Mouse (Mus musculus): Measurements from ENCODE around the gene Foxp1. TPM values are rescaled to one million over a fixed set of nuclear protein-coding genes. Genes with fewer than 3 reads are reported as not detected.

Foxp1 gene
- polyA plus RNA-seq, 1 experiment from 2014 or later: 88.1 TPM

DNA sequence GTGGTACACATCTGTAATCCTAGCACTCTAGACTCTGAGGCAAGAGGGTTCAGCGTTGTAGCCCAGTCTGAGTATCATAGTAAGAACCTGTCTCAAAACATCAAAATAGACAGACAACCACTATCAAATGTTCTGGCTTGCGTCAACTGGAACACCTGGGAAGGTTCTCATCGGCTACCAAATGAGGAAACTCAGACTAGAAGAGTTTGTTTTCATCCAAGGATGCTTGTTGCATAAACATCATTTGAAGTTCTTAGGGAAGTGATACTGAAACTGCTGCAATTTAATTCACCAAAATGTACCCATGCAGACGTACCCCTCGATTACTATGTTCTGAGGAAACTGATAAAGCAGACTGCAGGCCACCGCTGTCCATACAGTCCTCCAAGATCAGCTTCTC, 222.3 kb downstream of the Foxp1 start:
- H3K27me3 ChIP-seq (ENCODE audit: control insufficient read depth, insufficient read depth, low read length): no peaks in the 10 kb centered on the region
- H3K36me3 ChIP-seq (ENCODE audit: control insufficient read depth, insufficient read depth, low read length): no peaks in the 10 kb centered on the region
- H3K27ac ChIP-seq (replicated peaks in 1 of 2; ENCODE audit: control insufficient read depth in 1 of 2, insufficient read depth in 1 of 2, low read depth in 2 of 2, low read length in 2 of 2): no peak overlapping the region
- no peak overlapping the region for H3K4me2 ChIP-seq (ENCODE audit: low read length)
- ATAC-seq (ENCODE audit: insufficient number of reproducible peaks, insufficient read depth, low FRiP score, low read depth): no peak
- H3K4me1 ChIP-seq (ENCODE audit: control insufficient read depth in 2 of 2, insufficient read depth in 2 of 2, low read length in 2 of 2): peaks cover 5 to 12% of the 10 kb centered on the region in 2 experiments; a peak in 2 of 4 replicates
- no peaks in the 10 kb centered on the region for H3K9me3 ChIP-seq (ENCODE audit: control insufficient read depth, low read length)
- H3K4me3 ChIP-seq (ENCODE audit: control insufficient read depth in 1 of 2, insufficient read depth in 1 of 2, low read depth in 1 of 2, low read length in 2 of 2): no peak overlapping the region
- H3K9ac ChIP-seq (ENCODE audit: low read length): no peak overlapping the region
- WGBS: 79% methylated on average over 6 of the region's 6 CpGs

GRCm38 (mm10) chr6:99299196-99299595, 223.3 kb downstream of the Foxp1 start:
- no peak overlapping the region for H3K4me3 ChIP-seq (ENCODE audit: control insufficient read depth in 1 of 2, insufficient read depth in 1 of 2, low read depth in 1 of 2, low read length in 2 of 2)
- H3K27me3 ChIP-seq (ENCODE audit: control insufficient read depth, insufficient read depth, low read length): no peaks in the 10 kb centered on the region
- no peak overlapping the region for H3K27ac ChIP-seq (replicated peaks in 1 of 2; ENCODE audit: control insufficient read depth in 1 of 2, insufficient read depth in 1 of 2, low read depth in 2 of 2, low read length in 2 of 2)
- H3K4me2 ChIP-seq (ENCODE audit: low read length): no peak overlapping the region
- WGBS: 73% methylated on average over 14 of the region's 14 CpGs
- no peak for ATAC-seq (ENCODE audit: insufficient number of reproducible peaks, insufficient read depth, low FRiP score, low read depth)
- no peaks in the 10 kb centered on the region for H3K36me3 ChIP-seq (ENCODE audit: control insufficient read depth, insufficient read depth, low read length)
- H3K9ac ChIP-seq (ENCODE audit: low read length): no peak overlapping the region
- H3K4me1 ChIP-seq (ENCODE audit: control insufficient read depth in 2 of 2, insufficient read depth in 2 of 2, low read length in 2 of 2): peaks cover 5 to 12% of the 10 kb centered on the region in 2 experiments; a peak in 2 of 4 replicates
- H3K9me3 ChIP-seq (ENCODE audit: control insufficient read depth, low read length): no peaks in the 10 kb centered on the region

GRCm38 (mm10) chr6:99297535-99297934, 225.0 kb downstream of the Foxp1 start:
- H3K9me3 ChIP-seq (ENCODE audit: control insufficient read depth, low read length): no peaks in the 10 kb centered on the region
- no peak overlapping the region for H3K27ac ChIP-seq (replicated peaks in 1 of 2; ENCODE audit: control insufficient read depth in 1 of 2, insufficient read depth in 1 of 2, low read depth in 2 of 2, low read length in 2 of 2)

DNA sequence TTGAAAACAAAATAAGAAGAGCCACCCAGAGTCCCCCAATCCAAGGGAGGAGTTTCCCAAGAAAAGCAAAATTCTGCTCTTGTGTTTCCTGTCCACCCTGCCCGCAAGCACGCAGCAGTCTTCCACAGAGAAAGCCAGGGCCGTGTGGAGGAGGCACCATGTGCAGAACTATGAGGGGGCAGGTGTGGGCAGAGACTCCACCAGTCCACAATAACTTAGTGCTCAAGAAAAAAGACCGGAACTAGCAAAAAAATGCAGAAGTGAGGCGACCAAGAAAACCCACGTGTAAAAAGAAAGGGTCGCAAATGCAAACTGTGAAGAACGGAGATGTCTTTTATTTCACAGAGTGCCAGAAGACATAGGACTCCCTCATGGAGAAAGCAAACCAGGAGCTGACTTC, 227.0 kb downstream of the Foxp1 start:
- no peaks in the 10 kb centered on the region for H3K9me3 ChIP-seq (ENCODE audit: control insufficient read depth, low read length)
- H3K4me3 ChIP-seq (ENCODE audit: control insufficient read depth in 1 of 2, insufficient read depth in 1 of 2, low read depth in 1 of 2, low read length in 2 of 2): no peak overlapping the region
- ATAC-seq (ENCODE audit: insufficient number of reproducible peaks, insufficient read depth, low FRiP score, low read depth): no peak
- H3K4me1 ChIP-seq (ENCODE audit: control insufficient read depth in 2 of 2, insufficient read depth in 2 of 2, low read length in 2 of 2): peaks cover 0 to 5% of the 10 kb centered on the region in 2 experiments; a peak in 1 of 4 replicates
- no peaks in the 10 kb centered on the region for H3K36me3 ChIP-seq (ENCODE audit: control insufficient read depth, insufficient read depth, low read length)
- H3K9ac ChIP-seq (ENCODE audit: low read length): no peak overlapping the region
- peak overlapping the region; percentile 29 to 34; a peak in 2 of 4 replicates for H3K27ac ChIP-seq (replicated peaks in 1 of 2; ENCODE audit: control insufficient read depth in 1 of 2, insufficient read depth in 1 of 2, low read depth in 2 of 2, low read length in 2 of 2)
- 79% methylated on average over 8 of the region's 8 CpGs for WGBS
- H3K27me3 ChIP-seq (ENCODE audit: control insufficient read depth, insufficient read depth, low read length): no peaks in the 10 kb centered on the region
- H3K4me2 ChIP-seq (ENCODE audit: low read length): no peak overlapping the region

More at GRCm38 (mm10) chr6:99297535-99297934, 225.0 kb downstream of the Foxp1 start:
- peaks cover 2 to 10% of the 10 kb centered on the region in 2 experiments; a peak in 1 of 4 replicates for H3K4me1 ChIP-seq (ENCODE audit: control insufficient read depth in 2 of 2, insufficient read depth in 2 of 2, low read length in 2 of 2)
- 80% methylated on average over 5 of the region's 5 CpGs for WGBS
- H3K4me3 ChIP-seq (ENCODE audit: control insufficient read depth in 1 of 2, insufficient read depth in 1 of 2, low read depth in 1 of 2, low read length in 2 of 2): no peak overlapping the region
- no peak for ATAC-seq (ENCODE audit: insufficient number of reproducible peaks, insufficient read depth, low FRiP score, low read depth)
- H3K27me3 ChIP-seq (ENCODE audit: control insufficient read depth, insufficient read depth, low read length): no peaks in the 10 kb centered on the region
- no peak overlapping the region for H3K4me2 ChIP-seq (ENCODE audit: low read length)
- H3K9ac ChIP-seq (ENCODE audit: low read length): no peak overlapping the region
- H3K36me3 ChIP-seq (ENCODE audit: control insufficient read depth, insufficient read depth, low read length): no peaks in the 10 kb centered on the region

DNA sequence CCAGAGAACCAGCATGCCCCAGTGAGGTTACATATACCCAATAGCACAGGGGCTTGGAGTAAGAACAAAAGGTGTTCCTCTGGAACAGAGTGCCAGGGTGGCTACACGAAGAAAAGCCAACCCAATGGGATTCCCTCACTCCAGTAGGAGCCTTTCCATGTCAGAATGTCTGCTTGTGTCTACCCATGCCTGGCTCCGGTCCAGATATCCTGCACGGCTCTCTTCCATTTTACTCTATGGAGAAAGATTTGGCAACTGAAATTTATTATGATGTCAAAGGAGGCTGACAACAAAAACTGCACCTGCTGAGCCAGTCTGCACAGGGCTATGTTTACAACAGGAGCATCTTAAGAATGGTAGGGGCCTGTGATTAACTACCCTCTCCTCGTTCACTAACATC, 233.3 kb downstream of the Foxp1 start:
- whole genome bisulfite sequencing: 74% methylated on average over 4 of the region's 4 CpGs
- no peaks in the 10 kb centered on the region for H3K36me3 ChIP-seq (ENCODE audit: control insufficient read depth, insufficient read depth, low read length)
- H3K9ac ChIP-seq (ENCODE audit: low read length): no peak overlapping the region
- H3K27ac ChIP-seq (replicated peaks in 1 of 2; ENCODE audit: control insufficient read depth in 1 of 2, insufficient read depth in 1 of 2, low read depth in 2 of 2, low read length in 2 of 2): no peak overlapping the region
- ATAC-seq (ENCODE audit: insufficient number of reproducible peaks, insufficient read depth, low FRiP score, low read depth): no peak
- H3K4me2 ChIP-seq (ENCODE audit: low read length): no peak overlapping the region
- H3K4me1 ChIP-seq (ENCODE audit: control insufficient read depth in 2 of 2, insufficient read depth in 2 of 2, low read length in 2 of 2): 0 out of 4 replicates have a peak, but pooled peaks cover 0 to 2% of the 10 kb centered on the region in 2 experiments
- no peak overlapping the region for H3K4me3 ChIP-seq (ENCODE audit: control insufficient read depth in 1 of 2, insufficient read depth in 1 of 2, low read depth in 1 of 2, low read length in 2 of 2)
- H3K27me3 ChIP-seq (ENCODE audit: control insufficient read depth, insufficient read depth, low read length): no peaks in the 10 kb centered on the region
- H3K9me3 ChIP-seq (ENCODE audit: control insufficient read depth, low read length): no peaks in the 10 kb centered on the region

GRCm38 (mm10) chr6:99285026-99285425, 237.5 kb downstream of the Foxp1 start:
- 76% methylated on average over 3 of the region's 3 CpGs for WGBS
- no peaks in the 10 kb centered on the region for H3K27me3 ChIP-seq (ENCODE audit: control insufficient read depth, insufficient read depth, low read length)
- ATAC-seq (ENCODE audit: insufficient number of reproducible peaks, insufficient read depth, low FRiP score, low read depth): no peak

DNA sequence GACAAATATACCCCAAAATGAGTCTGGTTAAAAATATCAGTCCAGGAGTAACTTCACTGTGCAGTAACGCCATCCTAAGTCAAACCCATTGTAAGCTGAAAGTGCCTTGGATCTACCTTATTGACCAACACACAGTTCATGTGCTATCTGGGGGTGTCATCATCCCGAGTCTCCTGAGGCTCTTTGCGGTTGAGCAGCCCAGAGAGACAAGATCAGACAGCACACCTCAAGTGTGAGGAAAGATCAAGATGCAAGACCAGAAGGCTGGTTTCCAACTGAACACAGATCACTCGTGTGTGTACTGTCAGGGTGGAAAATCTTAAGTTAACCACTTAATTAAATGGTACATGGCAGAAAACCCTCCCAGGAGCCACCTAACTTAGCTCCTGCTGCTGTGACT, 238.5 kb downstream of the Foxp1 start:
- H3K4me3 ChIP-seq (ENCODE audit: control insufficient read depth in 1 of 2, insufficient read depth in 1 of 2, low read depth in 1 of 2, low read length in 2 of 2): no peak overlapping the region

More at GRCm38 (mm10) chr6:99285026-99285425, 237.5 kb downstream of the Foxp1 start:
- no peak overlapping the region for H3K27ac ChIP-seq (replicated peaks in 1 of 2; ENCODE audit: control insufficient read depth in 1 of 2, insufficient read depth in 1 of 2, low read depth in 2 of 2, low read length in 2 of 2)
- no peaks in the 10 kb centered on the region for H3K4me1 ChIP-seq (ENCODE audit: control insufficient read depth in 2 of 2, insufficient read depth in 2 of 2, low read length in 2 of 2)
- H3K36me3 ChIP-seq (ENCODE audit: control insufficient read depth, insufficient read depth, low read length): no peaks in the 10 kb centered on the region
- no peaks in the 10 kb centered on the region for H3K9me3 ChIP-seq (ENCODE audit: control insufficient read depth, low read length)
- H3K4me2 ChIP-seq (ENCODE audit: low read length): no peak overlapping the region
- no peak overlapping the region for H3K9ac ChIP-seq (ENCODE audit: low read length)
- no peak overlapping the region for H3K4me3 ChIP-seq (ENCODE audit: control insufficient read depth in 1 of 2, insufficient read depth in 1 of 2, low read depth in 1 of 2, low read length in 2 of 2)

More for the DNA sequence above, 238.5 kb downstream of the Foxp1 start:
- Histone ChIP-seq H3K27ac (replicated peaks in 1 of 2; ENCODE audit: control insufficient read depth in 1 of 2, insufficient read depth in 1 of 2, low read depth in 2 of 2, low read length in 2 of 2) (no peak overlapping the region), H3K4me1 (ENCODE audit: control insufficient read depth in 2 of 2, insufficient read depth in 2 of 2, low read length in 2 of 2) (no peaks in the 10 kb centered on the region), H3K4me2 (ENCODE audit: low read length) (no peak overlapping the region), H3K9ac (ENCODE audit: low read length) (no peak overlapping the region), H3K27me3 (ENCODE audit: control insufficient read depth, insufficient read depth, low read length) (no peaks in the 10 kb centered on the region), H3K9me3 (ENCODE audit: control insufficient read depth, low read length) (no peaks in the 10 kb centered on the region), H3K36me3 (ENCODE audit: control insufficient read depth, insufficient read depth, low read length) (no peaks in the 10 kb centered on the region)
- ATAC-seq (ENCODE audit: insufficient number of reproducible peaks, insufficient read depth, low FRiP score, low read depth): no peak
- 70% methylated on average over 4 of the region's 4 CpGs for WGBS

All from heart, embryonic 14.5 days (tissue).